Mouse (Mus musculus) lung, postnatal 0 days (tissue): ENCODE data around the gene Acoxl. TPM values are rescaled to one million over a fixed set of nuclear protein-coding genes. Genes with fewer than 3 reads are reported as not detected.
A peak's percentile ranks its signal among the peaks of the same experiment; 100 is the strongest.

Experiments used
- ATAC-seq: fragments of 200-750 bp; cut with Nextera tagmentation; 2 replicates; pipeline ENCODE4 v1.8.0; 2017; ENCODE audit warnings: moderate library complexity
- DNase-seq: peaks from one replicate; pipeline ENCODE4 v3.0.0-alpha.2; 2016; ENCODE audit warnings: low spot score
- H3K27ac ChIP-seq: fragments of 300-500 bp; sonication (generic); 2 replicates; pipeline ENCODE4 v1.5.1; 2014; ENCODE audit warnings: antibody characterized with exemption, mild to moderate bottlenecking, low read length, mixed read lengths
- H3K27me3 ChIP-seq: fragments of 300-500 bp; sonication (generic); replicated peaks from 2 replicates; pipeline ENCODE4 v1.6.1; 2014; ENCODE audit warnings: low read length, mixed read lengths; ENCODE audit not compliant: insufficient read depth
- H3K36me3 ChIP-seq: fragments of 300-500 bp; sonication (generic); 2 replicates; pipeline ENCODE4 v1.6.1; 2014; ENCODE audit warnings: low read length, mixed read lengths; ENCODE audit not compliant: insufficient read depth
- H3K4me1 ChIP-seq: fragments of 300-500 bp; sonication (generic); 2 replicates; pipeline ENCODE4 v1.6.1; 2014; ENCODE audit warnings: antibody characterized with exemption, low read depth, low read length, mixed read lengths; ENCODE audit not compliant: insufficient read depth
- H3K4me2 ChIP-seq: fragments of 300-500 bp; sonication (generic); replicated peaks from 2 replicates; pipeline ENCODE4 v1.6.1; 2014; ENCODE audit warnings: low read depth, mild to moderate bottlenecking, low read length, moderate library complexity, mixed read lengths
- H3K4me3 ChIP-seq: fragments of 300-500 bp; sonication (generic); 2 replicates; pipeline ENCODE4 v1.5.1; 2014; ENCODE audit warnings: low read depth, low read length
- H3K9ac ChIP-seq: fragments of 300-500 bp; sonication (generic); replicated peaks from 2 replicates; pipeline ENCODE4 v1.6.1; 2014; ENCODE audit warnings: low read depth, mild to moderate bottlenecking
- H3K9me3 ChIP-seq: fragments of 300-500 bp; sonication (generic); 2 replicates; pipeline ENCODE4 v1.6.1; 2016; ENCODE audit warnings: low read length, mixed read lengths
- CTCF ChIP-seq: IDR thresholded peaks from 2 replicates; pipeline ENCODE4 v1.5.1; 2016; ENCODE audit warnings: antibody characterized with exemption, mild to moderate bottlenecking
- EP300 ChIP-seq: IDR thresholded peaks from 2 replicates; pipeline ENCODE4 v1.6.1; 2016; ENCODE audit warnings: antibody characterized with exemption, mild to moderate bottlenecking, control low read depth
- whole genome bisulfite sequencing: fragments of 180-500 bp; shearing (Covaris S2); extraction: QIAGEN DNeasy Blood & Tissue Kit; methylation state at CpG from one replicate; pipeline ENCODE4 v1.1.7; 2014; 5-methylcytosine and 5-hydroxymethylcytosine counted together
- polyA plus RNA-seq: library from polyadenylated mRNA; unstranded; fragments of >200 nt; fragmentation: Nextera tagmentation; extraction: Ambion mirVana; gene quantifications from 2 replicates; pipeline ENCODE4 v1.2.1, GENCODE M21; 2015

Gene Acoxl
- polyA plus RNA-seq, 1 experiment from 2014 or later: 17.0 TPM

DNA sequence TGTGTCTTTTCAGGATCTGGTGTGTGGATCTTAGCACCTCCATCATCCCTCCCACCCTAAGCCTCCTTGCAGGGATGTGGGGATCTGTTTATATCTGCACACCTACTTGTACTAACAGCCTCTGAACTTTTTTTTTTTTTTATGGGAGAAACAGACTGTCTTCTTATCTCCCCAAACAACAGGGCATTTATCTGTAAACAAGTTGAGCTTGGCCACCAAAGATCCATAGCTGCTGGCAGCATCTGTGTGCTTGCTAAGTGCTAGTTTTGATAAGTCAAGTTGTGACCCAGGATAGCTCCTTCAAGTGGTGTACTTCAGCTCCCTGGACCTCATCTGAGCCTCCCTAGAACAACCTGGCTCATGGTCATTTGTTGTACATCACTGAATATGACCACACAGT is 305.3 kb downstream of the Acoxl start:
- no peak overlapping the region for H3K4me2 ChIP-seq
- no peaks in the 10 kb centered on the region for H3K36me3 ChIP-seq
- H3K9me3 ChIP-seq: no peaks in the 10 kb centered on the region
- no peaks in the 10 kb centered on the region for H3K27me3 ChIP-seq
- ATAC-seq (0 out of 2 replicates have a peak, but pooled peaks have one; percentile 18), DNase-seq (no peak)
- H3K9ac ChIP-seq: no peak overlapping the region
- no peaks in the 10 kb centered on the region for H3K4me1 ChIP-seq
- no peak for TF ChIP-seq CTCF
- TF ChIP-seq EP300: no peak
- H3K4me3 ChIP-seq: no peak overlapping the region
- H3K27ac ChIP-seq: no peak overlapping the region

DNA sequence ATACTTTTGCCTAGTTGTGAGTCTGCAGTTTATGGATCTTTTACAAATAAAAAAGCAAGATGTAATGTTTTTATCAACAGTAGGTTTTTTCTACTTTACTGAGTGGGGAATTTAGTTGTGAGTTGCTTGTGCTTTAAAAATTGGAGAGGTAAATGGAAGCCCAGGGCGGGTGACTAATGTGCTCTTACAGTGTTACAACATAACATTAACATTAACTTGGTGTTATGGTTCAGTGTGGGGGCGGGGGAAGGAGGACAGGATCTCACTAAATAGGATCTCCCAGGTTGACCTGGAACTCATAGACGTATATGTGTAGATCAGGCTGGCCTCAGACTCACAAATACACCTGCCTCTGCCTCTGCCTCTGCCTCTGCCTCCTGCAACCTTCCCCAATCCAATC is 306.8 kb downstream of the Acoxl start:
- Histone ChIP-seq H3K27ac (no peak overlapping the region; the same call in 1 of the 2 replicates), H3K27me3 (no peaks in the 10 kb centered on the region), H3K4me2 (no peak overlapping the region), H3K4me1 (no peaks in the 10 kb centered on the region), H3K4me3 (no peak overlapping the region), H3K9ac (no peak overlapping the region), H3K36me3 (peaks cover 8% of the 10 kb centered on the region; the same call in 1 of the 2 replicates), H3K9me3 (no peaks in the 10 kb centered on the region)
- peak; percentile 28 for DNase-seq
- 66% methylated on average over 3 of the region's 3 CpGs for WGBS
- ATAC-seq: no peak
- TF ChIP-seq EP300 (no peak), CTCF (no peak)

DNA sequence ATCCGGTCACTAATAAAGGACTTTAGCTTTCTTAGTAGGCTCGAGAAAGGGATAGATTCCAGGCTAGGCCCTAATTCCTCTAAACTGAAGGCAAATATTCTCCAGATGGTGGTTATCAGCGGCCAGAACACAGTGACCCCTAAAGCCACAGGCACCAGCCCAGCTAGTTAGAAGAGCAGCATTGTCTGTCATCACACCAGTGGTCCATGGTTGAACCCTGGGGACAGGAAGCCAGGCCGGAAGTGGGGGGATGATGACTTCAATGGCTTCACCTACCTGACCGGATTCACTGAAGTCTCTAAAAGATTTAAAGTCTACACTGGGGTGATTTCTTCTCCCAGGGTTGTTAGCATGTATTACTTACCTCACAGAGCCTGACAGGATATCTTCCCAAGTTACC is 310.9 kb downstream of the Acoxl start:
- Histone ChIP-seq H3K4me1 (0 out of 2 replicates have a peak, but pooled peaks cover 2% of the 10 kb centered on the region), H3K9ac (no peak overlapping the region), H3K27me3 (no peaks in the 10 kb centered on the region), H3K9me3 (no peaks in the 10 kb centered on the region), H3K4me3 (no peak overlapping the region), H3K27ac (no peak overlapping the region), H3K36me3 (peaks cover 8% of the 10 kb centered on the region; the same call in 1 of the 2 replicates), H3K4me2 (no peak overlapping the region)
- TF ChIP-seq EP300: no peak
- TF ChIP-seq CTCF: no peak
- WGBS: 77% methylated on average over 5 of the region's 5 CpGs
- ATAC-seq: no peak
- no peak for DNase-seq

DNA sequence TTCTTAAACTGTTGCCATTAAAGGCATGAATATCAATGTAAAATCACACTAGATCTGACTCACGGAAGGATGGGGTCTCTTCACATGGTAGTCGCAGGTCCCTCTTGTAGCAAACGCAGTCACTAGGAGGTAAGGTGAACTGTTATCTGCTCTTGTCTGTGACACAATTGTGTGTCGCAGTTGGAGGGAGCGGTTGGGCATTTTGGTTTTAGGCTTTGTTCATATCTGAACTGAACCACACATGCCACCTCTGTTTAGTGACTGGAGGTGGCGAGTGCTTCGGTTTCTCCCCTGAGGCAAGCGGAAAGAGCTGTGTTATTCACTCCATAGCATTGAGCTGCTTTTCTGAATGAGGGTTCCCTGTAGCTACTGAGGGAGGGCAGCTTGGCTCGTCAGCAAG is 313.5 kb downstream of the Acoxl start:
- Histone ChIP-seq H3K4me3 (no peak overlapping the region), H3K4me1 (peaks cover 17% of the 10 kb centered on the region), H3K4me2 (no peak overlapping the region), H3K36me3 (peaks cover 8% of the 10 kb centered on the region; the same call in 1 of the 2 replicates), H3K9me3 (no peaks in the 10 kb centered on the region), H3K27me3 (no peaks in the 10 kb centered on the region), H3K27ac (no peak overlapping the region), H3K9ac (no peak overlapping the region)
- no peak for DNase-seq
- ATAC-seq: no peak
- WGBS: 91% methylated on average over 9 of the region's 9 CpGs
- no peak for TF ChIP-seq CTCF
- TF ChIP-seq EP300: no peak

DNA sequence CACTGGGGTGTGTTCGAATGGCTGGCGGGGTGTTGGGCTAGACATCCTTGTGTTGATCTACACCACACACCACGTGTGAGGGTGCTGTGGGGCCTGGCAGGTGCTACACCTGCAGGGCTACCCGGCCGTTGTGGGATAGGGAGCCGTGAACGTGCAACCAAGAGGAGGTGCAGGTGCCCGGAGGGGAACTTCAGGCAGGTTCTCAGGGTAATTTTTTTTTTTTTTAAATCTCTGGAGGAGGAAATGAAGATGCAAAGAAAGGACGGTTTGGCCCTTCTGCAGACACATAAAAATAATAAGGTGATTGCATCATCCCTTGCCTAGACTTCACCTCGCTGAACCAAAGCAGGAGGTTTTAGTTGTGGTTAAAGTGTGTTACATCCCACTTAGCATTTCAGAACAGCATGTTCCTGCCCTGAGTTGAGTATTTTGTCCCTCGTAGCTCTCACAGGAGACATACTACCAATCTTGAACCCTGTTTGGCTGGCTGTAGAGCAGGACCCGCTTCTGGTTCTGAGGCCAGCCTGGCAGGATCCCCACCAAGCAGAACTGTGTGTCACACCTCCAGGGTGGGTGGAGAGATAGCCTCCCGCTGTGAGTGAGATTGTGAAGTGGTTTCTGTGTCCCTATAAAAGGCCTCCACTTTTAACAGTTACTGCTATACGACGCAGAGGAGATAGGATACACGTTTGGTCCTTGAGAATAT is 314.3 kb downstream of the Acoxl start:
- peaks cover 23% of the 10 kb centered on the region for H3K4me1 ChIP-seq
- DNase-seq (peak; percentile 54), ATAC-seq (peak; percentile 59)
- WGBS: 53% methylated on average over 16 of the region's 16 CpGs
- H3K9me3 ChIP-seq: no peaks in the 10 kb centered on the region
- H3K9ac ChIP-seq: no peak overlapping the region
- no peak overlapping the region for H3K4me2 ChIP-seq
- H3K27me3 ChIP-seq: no peaks in the 10 kb centered on the region
- peaks cover 8% of the 10 kb centered on the region; the same call in 1 of the 2 replicates for H3K36me3 ChIP-seq
- no peak overlapping the region for H3K4me3 ChIP-seq
- TF ChIP-seq EP300: peak; percentile 84
- no peak for TF ChIP-seq CTCF
- H3K27ac ChIP-seq: peak overlapping the region; percentile 7; the same call in 1 of the 2 replicates

DNA sequence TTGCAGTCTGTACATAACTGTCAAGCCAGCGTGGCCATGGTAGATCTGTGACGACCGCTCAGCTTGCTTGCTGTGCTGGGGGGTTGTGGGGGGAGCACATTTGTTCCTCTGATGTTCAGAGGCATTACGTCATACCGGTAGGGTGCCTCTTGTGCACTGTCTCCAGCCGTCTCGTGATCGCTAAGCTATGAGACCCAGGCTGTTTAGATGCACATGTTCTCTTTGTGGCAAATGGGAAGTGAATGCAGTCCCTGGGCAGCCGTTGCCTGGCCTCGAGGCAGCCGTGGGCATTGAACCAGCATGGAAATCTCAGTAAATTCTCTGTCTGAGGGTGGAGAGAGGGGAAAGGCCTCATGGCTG is 314.9 kb downstream of the Acoxl start:
- 61% methylated on average over 11 of the region's 11 CpGs for WGBS
- H3K27ac ChIP-seq: peak overlapping the region; percentile 7; the same call in 1 of the 2 replicates

More for the DNA sequence above, 314.9 kb downstream of the Acoxl start:
- Histone ChIP-seq H3K4me3 (no peak overlapping the region), H3K4me2 (no peak overlapping the region), H3K9me3 (no peaks in the 10 kb centered on the region), H3K36me3 (peaks cover 8% of the 10 kb centered on the region; the same call in 1 of the 2 replicates), H3K27me3 (no peaks in the 10 kb centered on the region), H3K4me1 (peaks cover 23% of the 10 kb centered on the region), H3K9ac (no peak overlapping the region)
- TF ChIP-seq EP300 (no peak), CTCF (no peak)
- DNase-seq: no peak
- ATAC-seq: peak; percentile 33
